Mouse (Mus musculus) lung, embryonic 16.5 days (tissue): ENCODE results near the gene Pitpnm2. TPM values are rescaled to one million over a fixed set of nuclear protein-coding genes. Genes with fewer than 3 reads are reported as not detected.

Experiments
- ATAC-seq: fragments of 200-750 bp; cut with Nextera tagmentation; 2 replicates; pipeline ENCODE4 v1.8.0; 2017; ENCODE audit warnings: low read depth, mild to moderate bottlenecking, moderate library complexity
- H3K27ac ChIP-seq: fragments of 300-500 bp; sonication (generic); 2 replicates; pipeline ENCODE4 v1.5.1; 2014; ENCODE audit warnings: mild to moderate bottlenecking, control low read depth, low read length
- H3K27me3 ChIP-seq: fragments of 300-500 bp; sonication (generic); 2 replicates; pipeline ENCODE4 v1.6.1; 2014; ENCODE audit warnings: low read depth, low read length, mixed read lengths; ENCODE audit not compliant: control insufficient read depth, insufficient read depth
- H3K36me3 ChIP-seq: fragments of 300-500 bp; sonication (generic); 2 replicates; pipeline ENCODE4 v1.6.1; 2014; ENCODE audit warnings: low read length; ENCODE audit not compliant: control insufficient read depth, insufficient read depth
- H3K4me1 ChIP-seq: fragments of 300-500 bp; sonication (generic); replicated peaks from 2 replicates; pipeline ENCODE4 v1.6.1; 2014; ENCODE audit warnings: low read length, mixed read lengths; ENCODE audit not compliant: control insufficient read depth, insufficient read depth
- H3K4me2 ChIP-seq: fragments of 300-500 bp; sonication (generic); 2 replicates; pipeline ENCODE4 v1.6.1; 2014; ENCODE audit warnings: low read depth, low read length, control low read depth
- H3K4me3 ChIP-seq: fragments of 300-500 bp; sonication (generic); 2 replicates; pipeline ENCODE4 v1.5.1; 2014; ENCODE audit warnings: mild to moderate bottlenecking, low read length, control low read depth
- H3K9ac ChIP-seq: fragments of 300-500 bp; sonication (generic); 2 replicates; pipeline ENCODE4 v1.6.1; 2014; ENCODE audit warnings: low read length, control low read depth
- H3K9me3 ChIP-seq: fragments of 300-500 bp; sonication (generic); 2 replicates; pipeline ENCODE4 v1.6.1; 2016; ENCODE audit warnings: low read length; ENCODE audit not compliant: control insufficient read depth
- WGBS: fragments of 180-500 bp; shearing (Covaris S2); extraction: QIAGEN DNeasy Blood & Tissue Kit; methylation state at CpG from one replicate; pipeline ENCODE4 v1.1.7; 2014; 5-methylcytosine and 5-hydroxymethylcytosine counted together
- polyA plus RNA-seq: library from polyadenylated mRNA; unstranded; fragments of >200 nt; fragmentation: Nextera tagmentation; extraction: Ambion mirVana; gene quantifications from 2 replicates; pipeline ENCODE4 v1.2.1, GENCODE M21; 2015

Gene Pitpnm2
- polyA plus RNA-seq, 1 experiment from 2014 or later = 6.6 TPM

DNA sequence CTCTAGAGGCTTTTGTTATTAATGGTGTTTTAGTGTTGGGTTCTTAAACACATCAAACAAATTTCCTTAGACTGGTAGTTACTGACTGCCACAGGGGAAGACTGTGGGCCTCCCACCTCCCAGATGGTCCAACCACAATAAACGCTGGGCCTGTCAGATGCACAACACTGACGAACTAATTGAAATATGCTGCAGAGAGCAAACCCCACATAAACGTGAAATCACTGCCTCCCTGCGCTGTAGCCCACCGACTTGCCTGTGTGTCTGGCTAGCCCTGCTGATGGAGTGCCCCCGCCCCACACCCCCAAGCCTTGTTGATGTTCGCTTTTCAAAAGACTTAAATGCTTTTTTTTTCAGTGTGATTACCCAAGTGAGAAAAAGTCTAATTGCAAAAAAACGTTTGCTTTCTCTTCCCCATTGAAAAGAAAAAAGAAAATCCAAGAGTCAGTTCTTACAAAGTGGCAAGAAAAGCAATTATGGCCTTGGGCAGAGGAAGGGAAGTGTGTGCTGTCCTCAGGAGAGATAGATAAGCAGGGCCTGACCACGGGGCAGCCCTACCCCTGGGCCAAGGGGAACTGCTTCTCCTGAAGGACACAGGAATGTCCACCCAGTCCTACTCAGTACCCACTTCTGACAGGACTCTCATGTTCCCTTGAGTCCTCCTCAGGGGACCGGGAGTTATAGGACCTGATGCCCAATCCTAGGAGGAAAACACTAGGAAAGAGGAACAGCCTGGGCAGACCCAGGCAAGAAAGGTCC, 7.7 kb downstream of the Pitpnm2 start:
- ATAC-seq = no peak
- no peak overlapping the region for H3K27ac ChIP-seq
- peaks cover 5% of the 10 kb centered on the region; the same call in 1 of the 2 replicates for H3K36me3 ChIP-seq
- H3K27me3 ChIP-seq = no peaks in the 10 kb centered on the region
- WGBS = 46% methylated on average over 10 of the region's 10 CpGs
- H3K9me3 ChIP-seq = no peaks in the 10 kb centered on the region
- no peak overlapping the region for H3K4me2 ChIP-seq
- H3K4me1 ChIP-seq = peaks cover 16% of the 10 kb centered on the region
- H3K9ac ChIP-seq = no peak overlapping the region
- H3K4me3 ChIP-seq = no peak overlapping the region

DNA sequence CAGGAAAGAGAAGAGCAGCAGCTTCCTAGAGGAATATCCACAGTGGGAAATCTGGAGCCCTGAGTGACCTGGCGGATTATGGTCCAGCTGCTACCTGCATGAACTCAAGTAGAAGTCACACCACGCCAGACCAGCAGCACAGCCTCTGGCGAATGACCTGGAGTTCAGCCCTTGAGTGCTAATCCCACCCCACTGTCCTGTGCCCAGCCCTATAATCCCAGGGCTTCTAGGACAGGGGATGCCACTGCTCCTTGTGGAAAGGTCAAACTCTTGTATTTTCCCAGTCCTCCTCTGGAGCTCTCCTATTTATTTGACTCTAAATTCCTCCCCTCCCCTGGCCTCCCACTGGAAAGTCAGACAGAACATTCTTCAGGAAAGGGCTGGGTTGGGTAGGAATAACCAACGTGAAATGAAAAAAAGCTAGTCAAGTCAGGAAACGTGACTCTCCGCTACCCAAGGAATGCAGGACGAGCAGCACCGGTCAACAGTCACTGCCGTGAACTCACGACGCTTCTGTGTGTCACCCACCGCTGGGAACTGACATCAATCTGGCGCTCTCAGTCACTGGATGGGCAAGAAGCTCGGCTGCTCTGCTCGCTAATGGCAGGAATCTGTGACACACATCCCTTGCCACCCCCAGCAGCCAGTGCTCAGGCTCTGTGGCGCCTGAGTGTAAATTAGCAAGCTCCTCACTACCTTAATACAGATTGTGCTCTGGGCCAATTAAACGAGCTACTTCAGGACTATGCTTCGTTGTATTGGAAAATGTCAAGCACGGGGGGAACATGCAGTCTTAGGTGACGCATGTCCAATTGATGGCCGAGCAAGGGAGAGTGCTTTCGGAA, 8.5 kb downstream of the Pitpnm2 start:
- Histone ChIP-seq H3K9me3 (no peaks in the 10 kb centered on the region), H3K36me3 (peaks cover 5% of the 10 kb centered on the region; the same call in 1 of the 2 replicates), H3K27ac (0 out of 2 replicates have a peak overlapping the region, but pooled peaks have one; percentile 3), H3K4me3 (no peak overlapping the region), H3K4me2 (no peak overlapping the region), H3K27me3 (no peaks in the 10 kb centered on the region), H3K4me1 (peaks cover 16% of the 10 kb centered on the region), H3K9ac (no peak overlapping the region; the same call in 1 of the 2 replicates)
- peak; percentile 31; the same call in 1 of the 2 replicates for ATAC-seq
- WGBS = 24% methylated on average over 22 of the region's 22 CpGs

- H3K9ac ChIP-seq = no peak overlapping the region
- H3K9me3 ChIP-seq = no peaks in the 10 kb centered on the region
- H3K36me3 ChIP-seq = no peaks in the 10 kb centered on the region
- no peak overlapping the region for H3K4me2 ChIP-seq
- no peak overlapping the region for H3K4me3 ChIP-seq
- 65% methylated on average over 4 of the region's 4 CpGs for WGBS
- ATAC-seq = no peak
- no peaks in the 10 kb centered on the region for H3K27me3 ChIP-seq
- H3K4me1 ChIP-seq = peaks cover 25% of the 10 kb centered on the region
- no peak overlapping the region for H3K27ac ChIP-seq
Measured at GRCm38 (mm10) chr5:124236180-124236579, 13.4 kb downstream of the Pitpnm2 start.

DNA sequence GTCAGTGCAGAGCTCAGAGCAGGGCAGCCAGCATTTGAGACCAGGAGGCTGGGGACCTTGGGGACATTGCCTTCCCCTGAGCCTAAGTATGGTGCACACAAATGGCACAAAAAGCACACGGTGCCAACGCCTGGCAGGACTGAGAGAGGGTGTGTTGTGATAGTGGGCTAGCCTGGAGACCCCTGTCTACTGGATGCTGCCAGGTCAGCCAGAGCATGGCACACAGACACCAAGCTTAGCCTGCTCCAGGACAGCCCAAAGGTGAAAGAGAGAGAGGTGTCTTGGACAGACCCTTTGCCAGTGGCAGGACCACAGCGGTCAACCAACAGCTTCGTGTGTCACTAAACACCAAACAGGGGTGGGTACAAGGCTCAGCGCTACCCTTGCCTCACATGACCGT, 14.8 kb downstream of the Pitpnm2 start:
- no peaks in the 10 kb centered on the region for H3K9me3 ChIP-seq
- no peak overlapping the region for H3K4me3 ChIP-seq
- peak overlapping the region; percentile 47; the same call in 1 of the 2 replicates for H3K27ac ChIP-seq
- H3K36me3 ChIP-seq = no peaks in the 10 kb centered on the region
- H3K27me3 ChIP-seq = no peaks in the 10 kb centered on the region
- H3K4me2 ChIP-seq = no peak overlapping the region
- 90% methylated on average over 6 of the region's 6 CpGs for WGBS
- no peak overlapping the region for H3K9ac ChIP-seq
- peaks cover 21% of the 10 kb centered on the region for H3K4me1 ChIP-seq
- ATAC-seq = no peak

DNA sequence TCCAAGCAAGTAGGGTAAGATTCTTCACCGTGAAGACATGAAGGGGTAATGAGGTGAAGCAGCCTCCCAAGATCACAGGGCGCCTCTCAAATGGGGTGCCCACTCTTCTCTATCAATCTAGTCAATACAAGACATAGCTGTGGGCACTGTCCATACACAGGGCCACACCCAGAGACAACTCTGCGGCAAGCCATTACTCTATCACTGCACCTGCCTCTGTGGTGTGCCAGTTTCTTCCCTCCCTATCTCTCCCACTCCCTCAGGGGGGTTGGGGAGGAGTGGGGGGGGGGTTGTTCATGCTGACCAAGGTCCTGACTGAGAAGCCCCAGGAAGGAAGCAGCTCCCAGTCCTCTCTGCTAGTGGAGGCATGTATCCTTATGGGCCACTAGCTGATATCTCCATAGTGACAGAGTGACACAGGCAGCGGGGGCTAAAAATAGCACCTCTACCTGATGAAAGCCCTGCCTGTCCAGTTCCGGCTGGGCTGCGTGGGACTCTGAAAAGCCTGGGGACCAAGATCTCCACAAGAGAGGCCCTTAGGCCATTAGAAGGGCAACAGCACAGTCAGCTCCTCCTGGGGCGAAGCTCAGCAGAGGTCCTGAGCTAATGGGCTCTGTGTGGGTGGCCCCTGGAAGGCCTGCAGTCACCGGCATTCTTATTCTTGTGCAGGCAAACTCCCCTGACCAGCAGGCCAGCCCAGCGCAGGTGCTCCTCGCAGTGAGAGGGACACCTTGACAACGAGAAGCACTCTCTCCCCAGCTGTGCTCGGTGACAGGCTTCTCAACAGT, 15.5 kb downstream of the Pitpnm2 start:
- no peaks in the 10 kb centered on the region for H3K9me3 ChIP-seq
- 43% methylated on average over 12 of the region's 12 CpGs for WGBS
- ATAC-seq = peak; percentile 43
- H3K4me2 ChIP-seq = no peak overlapping the region
- H3K4me1 ChIP-seq = peaks cover 21% of the 10 kb centered on the region
- H3K27me3 ChIP-seq = no peaks in the 10 kb centered on the region
- no peaks in the 10 kb centered on the region for H3K36me3 ChIP-seq
- H3K27ac ChIP-seq = peak overlapping the region; percentile 47
- H3K9ac ChIP-seq = 0 out of 2 replicates have a peak overlapping the region, but pooled peaks have one; percentile 19
- no peak overlapping the region for H3K4me3 ChIP-seq

- 70% methylated on average over 8 of the region's 8 CpGs for WGBS
- Histone ChIP-seq H3K4me1 (peaks cover 21% of the 10 kb centered on the region), H3K4me2 (no peak overlapping the region), H3K4me3 (no peak overlapping the region), H3K36me3 (no peaks in the 10 kb centered on the region), H3K9ac (no peak overlapping the region), H3K27me3 (no peaks in the 10 kb centered on the region), H3K27ac (no peak overlapping the region), H3K9me3 (no peaks in the 10 kb centered on the region)
- no peak for ATAC-seq
Measured at GRCm38 (mm10) chr5:124233144-124233465, 16.5 kb downstream of the Pitpnm2 start.

GRCm38 (mm10) chr5:124232360-124233143, 17.0 kb downstream of the Pitpnm2 start:
- Histone ChIP-seq H3K27ac (no peak overlapping the region), H3K4me1 (peaks cover 21% of the 10 kb centered on the region), H3K9me3 (no peaks in the 10 kb centered on the region), H3K4me2 (no peak overlapping the region), H3K9ac (no peak overlapping the region), H3K36me3 (no peaks in the 10 kb centered on the region), H3K27me3 (no peaks in the 10 kb centered on the region), H3K4me3 (no peak overlapping the region)
- WGBS = 31% methylated on average over 18 of the region's 18 CpGs
- ATAC-seq = peak; percentile 29; the same call in 1 of the 2 replicates

- 74% methylated on average over 9 of the region's 9 CpGs for WGBS
- Histone ChIP-seq H3K4me1 (peaks cover 33% of the 10 kb centered on the region), H3K9ac (no peak overlapping the region)
Measured at GRCm38 (mm10) chr5:124230461-124230860, 19.1 kb downstream of the Pitpnm2 start.

More at GRCm38 (mm10) chr5:124230461-124230860, 19.1 kb downstream of the Pitpnm2 start:
- Histone ChIP-seq H3K9me3 (no peaks in the 10 kb centered on the region), H3K4me3 (no peak overlapping the region), H3K36me3 (no peaks in the 10 kb centered on the region), H3K4me2 (no peak overlapping the region), H3K27me3 (no peaks in the 10 kb centered on the region), H3K27ac (no peak overlapping the region)
- no peak for ATAC-seq
